Mouse (Mus musculus) megakaryocyte, embryonic 14.5 days (primary cell): ENCODE data around the gene Nppc. TPM values are rescaled to one million over a fixed set of nuclear protein-coding genes. Genes with fewer than 3 reads are reported as not detected.

Experiments used
- H3K27me3 ChIP-seq: replicated peaks from 2 replicates; pipeline ENCODE3; 2012; ENCODE audit warnings: inconsistent platforms
- H3K36me3 ChIP-seq: replicated peaks from 2 replicates; pipeline ENCODE3; 2012; ENCODE audit warnings: low read length, inconsistent platforms, mixed read lengths
- H3K4me1 ChIP-seq: 2 replicates; pipeline ENCODE4 v1.6.1; 2012; ENCODE audit warnings: inconsistent platforms
- H3K4me3 ChIP-seq: replicated peaks from 2 replicates; pipeline ENCODE3; 2012; ENCODE audit warnings: moderate library complexity, mild to moderate bottlenecking, inconsistent platforms
- H3K9me3 ChIP-seq: 2 replicates; pipeline ENCODE4 v1.6.1; 2012; ENCODE audit warnings: inconsistent platforms
- FLI1 ChIP-seq: IDR thresholded peaks from 2 replicates; pipeline ENCODE4 v1.6.1; 2012; ENCODE audit warnings: low read length, inconsistent platforms, mixed read lengths
- GATA1 ChIP-seq: IDR thresholded peaks from 3 replicates; pipeline ENCODE4 v1.6.1; 2012; ENCODE audit warnings: mixed read lengths, low read length, inconsistent platforms, borderline replicate concordance
- polyA plus RNA-seq: library from polyadenylated mRNA; stranded (reverse); fragments of >175 nt; gene quantifications from 2 replicates; pipeline ENCODE4 v1.2.3, GENCODE M21; 2012; ENCODE audit warnings: low replicate concordance; ENCODE audit not compliant: insufficient read depth

Nppc gene
- polyA plus RNA-seq, 1 experiment: 0.44 TPM

- H3K27me3 ChIP-seq: peaks cover 78% of the 10 kb centered on the region
- no peaks in the 10 kb centered on the region for H3K36me3 ChIP-seq
- H3K9me3 ChIP-seq: no peaks in the 10 kb centered on the region
- TF ChIP-seq GATA1 (no peak), FLI1 (no peak)
- H3K4me1 ChIP-seq: peaks cover 15% of the 10 kb centered on the region
- no peak overlapping the region for H3K4me3 ChIP-seq
These were observed 5.3 kb downstream of the Nppc start for GRCm38 (mm10) chr1:86665091-86665490.

DNA sequence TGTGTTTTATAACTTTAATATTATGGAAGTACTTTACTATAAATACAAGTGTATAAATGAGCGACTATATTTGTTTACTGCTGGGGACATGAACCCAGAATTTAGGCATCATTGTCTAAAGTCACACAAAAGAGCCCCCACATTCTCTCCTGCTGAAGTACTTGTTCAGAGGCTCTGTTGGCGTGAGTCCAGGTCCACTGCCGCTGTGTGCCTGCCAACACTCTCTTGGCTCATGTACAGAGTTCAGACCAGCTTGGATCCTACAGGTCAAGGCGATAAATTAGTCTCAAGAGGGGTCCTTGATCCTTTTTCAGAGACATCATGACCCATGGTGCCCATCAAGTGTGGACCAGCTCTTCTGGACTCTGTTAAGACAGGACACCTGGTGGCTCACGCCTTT is 13.3 kb downstream of the Nppc start:
- H3K27me3 ChIP-seq: peaks cover 69% of the 10 kb centered on the region

DNA sequence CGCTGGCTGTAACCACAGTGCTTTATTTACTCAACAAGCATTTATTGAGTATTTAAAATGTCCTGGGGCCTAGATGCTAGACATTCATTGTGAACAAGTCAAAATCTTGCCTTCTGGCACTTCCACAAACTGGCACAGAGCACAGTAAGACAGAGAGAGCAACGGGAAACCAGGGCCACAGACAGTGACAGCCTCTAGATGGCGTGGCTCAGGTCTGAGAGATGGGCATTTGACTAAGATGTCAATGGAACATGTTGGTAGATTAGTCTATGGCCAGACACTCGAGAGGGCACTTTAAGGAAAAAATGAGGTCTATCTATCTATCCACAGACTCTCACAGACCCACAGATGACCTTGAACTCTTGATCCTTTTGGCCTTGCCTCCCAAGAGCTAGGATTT is 17.7 kb downstream of the Nppc start:
- Histone ChIP-seq H3K36me3 (no peaks in the 10 kb centered on the region), H3K4me3 (no peak overlapping the region), H3K27me3 (peaks cover 51% of the 10 kb centered on the region), H3K4me1 (peaks cover 8% of the 10 kb centered on the region; the same call in 1 of the 2 replicates), H3K9me3 (peaks cover 5% of the 10 kb centered on the region)
- TF ChIP-seq GATA1 (no peak), FLI1 (no peak)

More for the DNA sequence above, 13.3 kb downstream of the Nppc start:
- TF ChIP-seq FLI1: no peak
- no peak for TF ChIP-seq GATA1
- Histone ChIP-seq H3K4me3 (no peak overlapping the region), H3K9me3 (peaks cover 5% of the 10 kb centered on the region), H3K4me1 (peaks cover 8% of the 10 kb centered on the region; the same call in 1 of the 2 replicates), H3K36me3 (no peaks in the 10 kb centered on the region)

DNA sequence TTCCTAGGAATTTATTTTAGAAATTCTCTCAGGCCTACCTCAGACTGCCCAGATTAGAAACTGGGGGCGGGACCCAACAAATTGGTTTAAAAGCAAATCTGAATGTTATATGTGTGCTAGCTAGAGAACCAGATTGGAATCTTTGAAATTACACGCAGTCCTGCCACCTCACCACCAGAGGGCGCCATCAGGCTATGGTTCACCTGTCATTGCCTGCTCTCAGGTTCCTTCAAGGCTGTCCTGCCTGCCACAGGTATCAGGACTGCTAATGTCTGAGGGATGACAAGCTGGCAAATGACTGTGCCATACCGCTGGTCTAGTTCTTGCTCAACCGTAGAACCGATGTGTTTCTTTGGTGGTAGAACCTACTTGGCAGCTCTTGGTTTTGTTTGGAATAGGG is 20.1 kb downstream of the Nppc start:
- Histone ChIP-seq H3K9me3 (no peaks in the 10 kb centered on the region), H3K36me3 (no peaks in the 10 kb centered on the region), H3K27me3 (peaks cover 51% of the 10 kb centered on the region), H3K4me1 (no peaks in the 10 kb centered on the region), H3K4me3 (no peak overlapping the region)
- TF ChIP-seq FLI1: no peak
- no peak for TF ChIP-seq GATA1

DNA sequence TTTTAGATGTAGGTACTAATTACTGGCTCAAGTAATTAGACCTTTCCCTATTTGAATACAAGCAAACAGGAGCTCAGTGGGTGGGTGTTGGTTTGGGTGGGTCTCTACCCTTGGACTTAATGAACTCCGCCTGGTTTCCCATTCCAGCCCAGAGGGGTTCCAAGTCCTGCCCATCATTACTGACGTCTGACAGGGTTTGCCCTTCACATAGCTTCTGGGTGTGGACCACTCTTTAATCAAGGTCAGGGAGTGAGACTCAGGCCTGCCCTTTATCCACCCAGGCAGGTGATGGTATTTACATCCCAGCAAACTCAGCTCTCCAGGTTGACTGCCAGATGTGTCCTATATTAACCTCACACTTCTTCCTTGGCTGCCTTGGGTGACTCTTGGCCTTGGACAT is 22.9 kb downstream of the Nppc start:
- Histone ChIP-seq H3K9me3 (no peaks in the 10 kb centered on the region), H3K27me3 (peaks cover 48% of the 10 kb centered on the region), H3K36me3 (no peaks in the 10 kb centered on the region), H3K4me1 (peaks cover 14% of the 10 kb centered on the region), H3K4me3 (no peak overlapping the region)
- TF ChIP-seq GATA1 (no peak), FLI1 (no peak)

DNA sequence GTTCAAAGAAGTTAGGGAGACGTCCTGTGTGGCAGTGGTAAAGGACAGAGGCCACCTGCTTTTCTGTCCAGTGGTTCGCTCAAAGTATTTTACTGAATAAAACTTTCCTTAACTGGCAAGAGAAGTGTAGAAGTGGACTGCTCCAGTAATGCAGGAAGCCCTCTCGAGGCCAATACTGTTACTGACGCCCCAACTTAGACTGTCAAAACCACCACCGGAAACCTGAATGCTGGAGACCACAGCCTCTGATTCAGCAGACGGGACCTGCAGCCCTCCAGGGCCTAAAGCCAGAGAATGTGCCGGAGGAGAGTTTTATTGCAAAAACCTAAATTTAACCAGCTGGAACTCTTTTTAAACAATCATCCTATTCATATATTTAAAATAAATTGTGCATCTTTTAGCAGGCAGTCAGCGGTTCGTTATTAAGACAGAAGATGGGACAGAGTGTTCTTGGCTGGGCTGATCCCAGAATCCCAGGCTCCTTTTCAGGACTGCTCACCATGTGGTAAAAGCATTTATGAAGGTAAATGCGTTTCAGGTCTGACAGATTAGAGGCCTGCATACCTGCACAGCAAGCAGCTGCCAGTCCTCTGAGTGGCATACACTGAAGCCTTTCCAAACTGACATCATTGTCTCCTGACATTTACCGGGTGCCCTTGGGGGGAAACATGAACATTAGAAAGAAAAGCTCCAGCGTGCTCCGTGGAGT is 27.1 kb downstream of the Nppc start:
- H3K4me3 ChIP-seq: no peak overlapping the region
- H3K9me3 ChIP-seq: 0 out of 2 replicates have a peak, but pooled peaks cover 4% of the 10 kb centered on the region
- H3K4me1 ChIP-seq: peaks cover 14% of the 10 kb centered on the region
- H3K36me3 ChIP-seq: no peaks in the 10 kb centered on the region
- peaks cover 66% of the 10 kb centered on the region for H3K27me3 ChIP-seq
- TF ChIP-seq GATA1 (no peak), FLI1 (no peak)

DNA sequence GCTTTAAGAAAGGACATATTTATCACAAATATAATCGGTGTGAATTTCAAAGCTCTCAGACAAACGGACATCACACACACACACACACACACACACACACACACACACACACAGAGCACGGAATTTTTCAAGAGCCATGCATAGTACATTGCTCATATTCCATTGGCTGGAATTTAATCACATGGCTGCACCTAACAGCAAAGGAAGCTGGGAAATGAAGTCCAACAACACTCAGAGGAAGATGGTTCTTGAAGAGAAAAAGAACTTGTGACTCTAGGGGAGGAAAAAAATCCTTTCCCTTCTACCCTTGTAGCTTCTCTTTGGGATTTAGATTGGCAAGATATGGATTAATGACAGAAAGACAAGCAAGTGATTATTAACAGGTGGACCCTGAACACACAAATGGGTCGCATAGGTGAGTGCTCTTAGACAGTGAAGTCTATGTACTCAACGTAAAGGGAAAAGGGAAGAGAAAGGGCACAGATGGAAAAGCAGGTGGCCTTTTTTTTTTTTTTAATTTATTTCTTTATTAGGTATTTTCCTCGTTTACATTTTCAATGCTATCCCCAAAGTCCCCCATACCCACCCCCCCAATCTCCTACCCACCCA is 35.5 kb downstream of the Nppc start:
- TF ChIP-seq FLI1: no peak
- no peak for TF ChIP-seq GATA1
- Histone ChIP-seq H3K9me3 (0 out of 2 replicates have a peak, but pooled peaks cover 1% of the 10 kb centered on the region), H3K4me3 (no peak overlapping the region), H3K27me3 (peaks cover 19% of the 10 kb centered on the region), H3K4me1 (peaks cover 18% of the 10 kb centered on the region), H3K36me3 (no peaks in the 10 kb centered on the region)

DNA sequence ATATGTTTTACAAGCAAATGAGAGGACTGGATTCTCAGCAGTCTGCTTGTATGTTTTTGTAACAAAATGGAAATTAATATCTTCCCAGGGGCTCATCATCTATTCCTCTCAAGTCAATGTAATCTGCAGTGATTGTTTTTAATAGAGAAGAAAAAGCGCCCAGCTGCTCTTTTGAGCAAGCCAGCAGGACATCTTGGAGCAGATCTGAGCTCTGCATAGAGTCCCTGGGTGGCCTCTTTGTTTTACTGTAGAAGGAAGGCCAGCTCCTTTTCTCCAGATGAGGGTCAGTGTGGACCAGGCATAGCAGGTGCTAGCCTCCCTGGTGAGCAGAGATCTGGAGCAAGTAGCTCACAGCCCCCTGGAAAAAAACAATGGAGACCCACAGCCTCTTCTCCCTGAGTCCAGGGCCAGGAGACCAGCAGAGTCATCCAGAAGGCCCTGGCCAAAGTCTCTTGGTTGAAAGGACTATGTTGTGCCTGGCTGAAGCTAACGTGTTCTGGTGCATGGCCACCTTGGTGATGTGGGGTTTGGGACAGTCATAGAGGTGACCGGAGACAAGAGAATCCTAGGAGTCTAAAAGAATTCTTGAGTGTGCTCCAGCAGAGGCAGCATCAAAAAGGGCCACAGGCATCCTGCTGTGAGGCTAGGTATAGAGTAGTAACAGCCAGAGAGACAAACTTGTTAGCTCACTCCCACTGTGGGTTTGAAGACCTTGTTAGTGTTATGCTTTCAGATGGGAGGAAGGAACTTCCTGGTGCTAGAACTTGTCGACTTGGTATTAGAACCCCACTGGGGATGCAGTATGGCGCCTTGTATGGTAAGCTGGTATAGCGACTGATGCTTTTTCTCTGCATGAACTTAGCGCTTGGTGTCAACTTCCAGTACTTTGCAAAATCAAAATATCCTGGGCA is 36.3 kb downstream of the Nppc start:
- H3K9me3 ChIP-seq: no peaks in the 10 kb centered on the region
- no peaks in the 10 kb centered on the region for H3K36me3 ChIP-seq
- TF ChIP-seq GATA1: no peak
- TF ChIP-seq FLI1: no peak
- H3K4me1 ChIP-seq: peaks cover 18% of the 10 kb centered on the region
- no peak overlapping the region for H3K4me3 ChIP-seq
- peaks cover 19% of the 10 kb centered on the region for H3K27me3 ChIP-seq

DNA sequence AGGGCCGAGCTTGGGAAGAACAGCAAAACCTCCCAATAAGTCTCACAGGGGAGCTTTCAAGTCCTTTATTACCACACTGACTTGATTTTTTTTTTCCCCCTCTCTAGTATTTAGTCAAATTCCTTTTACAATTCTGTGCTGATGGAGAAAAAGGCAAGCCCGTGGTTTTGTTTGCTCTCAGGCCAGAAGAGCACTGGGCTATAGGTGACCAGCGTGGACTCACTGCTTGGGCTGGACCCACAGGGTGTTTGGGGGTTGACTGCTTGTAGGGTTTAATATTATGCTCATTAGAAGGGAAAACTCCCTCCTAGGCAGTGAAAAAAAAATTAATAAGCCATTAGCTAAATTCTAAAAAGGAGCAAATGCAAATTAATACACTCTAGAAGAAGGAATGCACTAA is 36.9 kb downstream of the Nppc start:
- peaks cover 19% of the 10 kb centered on the region for H3K27me3 ChIP-seq
- no peaks in the 10 kb centered on the region for H3K36me3 ChIP-seq
- H3K4me1 ChIP-seq: peaks cover 18% of the 10 kb centered on the region
- no peak for TF ChIP-seq FLI1
- TF ChIP-seq GATA1: no peak
- no peak overlapping the region for H3K4me3 ChIP-seq
- H3K9me3 ChIP-seq: no peaks in the 10 kb centered on the region
